Mouse (Mus musculus) midbrain, embryonic 14.5 days (tissue): ENCODE data around the gene Mark3. TPM values are rescaled to one million over a fixed set of nuclear protein-coding genes. Genes with fewer than 3 reads are reported as not detected.
A peak's percentile ranks its signal among the peaks of the same experiment; 100 is the strongest.

Experiments used
- ATAC-seq: fragments of 200-750 bp; cut with Nextera tagmentation; 2 replicates; pipeline ENCODE4 v1.8.0; 2017; ENCODE audit warnings: moderate number of reproducible peaks, moderate library complexity; ENCODE audit not compliant: low FRiP score, low TSS enrichment
- DNase-seq: peaks from one replicate; pipeline ENCODE4 v3.0.0-alpha.2; 2015
- H3K27ac ChIP-seq: fragments of 300-500 bp; sonication (generic); replicated peaks from 2 replicates; pipeline ENCODE4 v1.5.1; 2014; ENCODE audit warnings: mild to moderate bottlenecking, low read depth, low read length, moderate library complexity
- H3K27me3 ChIP-seq: fragments of 300-500 bp; sonication (generic); 2 replicates; pipeline ENCODE4 v1.6.1; 2014; ENCODE audit warnings: low read length, control low read depth, mixed read lengths; ENCODE audit not compliant: control insufficient read depth, insufficient read depth
- H3K36me3 ChIP-seq: fragments of 300-500 bp; sonication (generic); 2 replicates; pipeline ENCODE4 v1.6.1; 2014; ENCODE audit warnings: low read length, control low read depth; ENCODE audit not compliant: control insufficient read depth, insufficient read depth
- H3K4me1 ChIP-seq: fragments of 300-500 bp; sonication (generic); 2 replicates; pipeline ENCODE4 v1.6.1; 2014; ENCODE audit warnings: mild to moderate bottlenecking, antibody characterized with exemption, low read length, control low read depth; ENCODE audit not compliant: control insufficient read depth, insufficient read depth
- H3K4me2 ChIP-seq: fragments of 300-500 bp; sonication (generic); 2 replicates; pipeline ENCODE4 v1.6.1; 2014; ENCODE audit warnings: mild to moderate bottlenecking, low read length, moderate library complexity
- H3K4me3 ChIP-seq: fragments of 300-500 bp; sonication (generic); replicated peaks from 2 replicates; pipeline ENCODE4 v1.5.1; 2014; ENCODE audit warnings: low read depth, low read length
- H3K9ac ChIP-seq: fragments of 300-500 bp; sonication (generic); replicated peaks from 2 replicates; pipeline ENCODE4 v1.6.1; 2014; ENCODE audit warnings: mild to moderate bottlenecking, low read length, moderate library complexity
- H3K9me3 ChIP-seq: fragments of 300-500 bp; sonication (generic); 2 replicates; pipeline ENCODE4 v1.6.1; 2016; ENCODE audit warnings: low read length, control low read depth, mixed read lengths; ENCODE audit not compliant: control insufficient read depth
- WGBS: fragments of 180-500 bp; shearing (Covaris S2); extraction: QIAGEN DNeasy Blood & Tissue Kit; methylation state at CpG from one replicate; pipeline ENCODE4 v1.1.7; 2014; 5-methylcytosine and 5-hydroxymethylcytosine counted together
- polyA plus RNA-seq: library from polyadenylated mRNA; unstranded; fragments of >200 nt; fragmentation: Nextera tagmentation; extraction: Ambion mirVana; gene quantifications from 2 replicates; pipeline ENCODE4 v1.2.1, GENCODE M21; 2014

Gene Mark3
- polyA plus RNA-seq, 1 experiment from 2014 or later = 76.7 TPM

- Histone ChIP-seq H3K36me3 (peaks cover 33% of the 10 kb centered on the region), H3K4me2 (no peak overlapping the region), H3K9me3 (no peaks in the 10 kb centered on the region), H3K4me1 (no peaks in the 10 kb centered on the region), H3K27ac (no peak overlapping the region), H3K9ac (no peak overlapping the region), H3K27me3 (no peaks in the 10 kb centered on the region), H3K4me3 (no peak overlapping the region)
- ATAC-seq (no peak), DNase-seq (no peak)
- 70% methylated on average over 2 of the region's 2 CpGs for whole genome bisulfite sequencing
These were observed 19.5 kb downstream of the Mark3 start for GRCm38 (mm10) chr12:111593775-111594174.

GRCm38 (mm10) chr12:111597310-111597709, 23.0 kb downstream of the Mark3 start:
- DNase-seq (no peak), ATAC-seq (no peak)
- no peak overlapping the region for H3K4me2 ChIP-seq
- no peak overlapping the region for H3K4me3 ChIP-seq
- H3K9me3 ChIP-seq = no peaks in the 10 kb centered on the region
- H3K27ac ChIP-seq = no peak overlapping the region
- H3K27me3 ChIP-seq = no peaks in the 10 kb centered on the region
- H3K9ac ChIP-seq = no peak overlapping the region
- 100% methylated on average over 1 of the region's 1 CpGs for WGBS
- no peaks in the 10 kb centered on the region for H3K4me1 ChIP-seq
- H3K36me3 ChIP-seq = peaks cover 39% of the 10 kb centered on the region

GRCm38 (mm10) chr12:111598902-111599301, 24.6 kb downstream of the Mark3 start:
- H3K9ac ChIP-seq = no peak overlapping the region
- no peaks in the 10 kb centered on the region for H3K9me3 ChIP-seq
- no peaks in the 10 kb centered on the region for H3K4me1 ChIP-seq
- DNase-seq (no peak), ATAC-seq (no peak)
- no peaks in the 10 kb centered on the region for H3K27me3 ChIP-seq
- H3K27ac ChIP-seq = no peak overlapping the region
- H3K36me3 ChIP-seq = peaks cover 50% of the 10 kb centered on the region
- H3K4me2 ChIP-seq = no peak overlapping the region
- H3K4me3 ChIP-seq = no peak overlapping the region
- 97% methylated on average over 1 of the region's 1 CpGs for WGBS

- WGBS = 96% methylated on average over 5 of the region's 5 CpGs
- Histone ChIP-seq H3K36me3 (peaks cover 45% of the 10 kb centered on the region), H3K27ac (no peak overlapping the region), H3K4me1 (no peaks in the 10 kb centered on the region), H3K4me3 (no peak overlapping the region), H3K4me2 (no peak overlapping the region), H3K9ac (no peak overlapping the region), H3K9me3 (no peaks in the 10 kb centered on the region), H3K27me3 (no peaks in the 10 kb centered on the region)
- no peak for DNase-seq
- no peak for ATAC-seq
These were observed 25.3 kb downstream of the Mark3 start for GRCm38 (mm10) chr12:111599640-111600039.

GRCm38 (mm10) chr12:111603871-111604270, 29.5 kb downstream of the Mark3 start:
- peaks cover 23% of the 10 kb centered on the region for H3K36me3 ChIP-seq

GRCm38 (mm10) chr12:111605619-111606018, 31.3 kb downstream of the Mark3 start:
- Histone ChIP-seq H3K4me3 (no peak overlapping the region), H3K27me3 (no peaks in the 10 kb centered on the region), H3K4me1 (no peaks in the 10 kb centered on the region), H3K9me3 (no peaks in the 10 kb centered on the region), H3K36me3 (peaks cover 24% of the 10 kb centered on the region), H3K27ac (no peak overlapping the region), H3K4me2 (no peak overlapping the region), H3K9ac (no peak overlapping the region)
- ATAC-seq = no peak
- WGBS = 82% methylated on average over 2 of the region's 2 CpGs
- no peak for DNase-seq

More at GRCm38 (mm10) chr12:111603871-111604270, 29.5 kb downstream of the Mark3 start:
- no peak for ATAC-seq
- no peaks in the 10 kb centered on the region for H3K27me3 ChIP-seq
- H3K9me3 ChIP-seq = no peaks in the 10 kb centered on the region
- H3K27ac ChIP-seq = no peak overlapping the region
- H3K4me2 ChIP-seq = no peak overlapping the region
- 94% methylated on average over 3 of the region's 3 CpGs for WGBS
- no peak overlapping the region for H3K9ac ChIP-seq
- DNase-seq = no peak
- H3K4me1 ChIP-seq = no peaks in the 10 kb centered on the region
- H3K4me3 ChIP-seq = no peak overlapping the region

GRCm38 (mm10) chr12:111608015-111608414, 33.7 kb downstream of the Mark3 start:
- Histone ChIP-seq H3K27ac (no peak overlapping the region), H3K4me2 (no peak overlapping the region), H3K9ac (no peak overlapping the region), H3K27me3 (no peaks in the 10 kb centered on the region), H3K4me1 (no peaks in the 10 kb centered on the region), H3K36me3 (peaks cover 38% of the 10 kb centered on the region), H3K9me3 (no peaks in the 10 kb centered on the region), H3K4me3 (no peak overlapping the region)
- ATAC-seq = no peak
- WGBS = 40% methylated on average over 5 of the region's 5 CpGs
- DNase-seq = peak; percentile 2

- ATAC-seq (no peak), DNase-seq (no peak)
- Histone ChIP-seq H3K9me3 (no peaks in the 10 kb centered on the region), H3K36me3 (peaks cover 53% of the 10 kb centered on the region), H3K27ac (no peak overlapping the region), H3K4me3 (no peak overlapping the region), H3K4me2 (no peak overlapping the region), H3K9ac (no peak overlapping the region), H3K27me3 (no peaks in the 10 kb centered on the region), H3K4me1 (no peaks in the 10 kb centered on the region)
- WGBS = 90% methylated on average over 5 of the region's 5 CpGs
These were observed 40.3 kb downstream of the Mark3 start for GRCm38 (mm10) chr12:111614475-111615141.

- DNase-seq (no peak), ATAC-seq (no peak)
- Histone ChIP-seq H3K9ac (no peak overlapping the region), H3K9me3 (no peaks in the 10 kb centered on the region), H3K27ac (no peak overlapping the region), H3K4me3 (no peak overlapping the region), H3K4me1 (no peaks in the 10 kb centered on the region), H3K4me2 (no peak overlapping the region), H3K27me3 (no peaks in the 10 kb centered on the region), H3K36me3 (peaks cover 41% of the 10 kb centered on the region)
- 91% methylated on average over 7 of the region's 7 CpGs for WGBS
These were observed 43.9 kb downstream of the Mark3 start for GRCm38 (mm10) chr12:111618266-111618665.
